Mouse (Mus musculus) thymus, postnatal 14 days (tissue): ENCODE measurements around the gene Slco3a1.

Source experiments
- DNase-seq: peaks from one replicate; pipeline ENCODE4 v3.0.0; 2021

The Slco3a1 gene

DNA sequence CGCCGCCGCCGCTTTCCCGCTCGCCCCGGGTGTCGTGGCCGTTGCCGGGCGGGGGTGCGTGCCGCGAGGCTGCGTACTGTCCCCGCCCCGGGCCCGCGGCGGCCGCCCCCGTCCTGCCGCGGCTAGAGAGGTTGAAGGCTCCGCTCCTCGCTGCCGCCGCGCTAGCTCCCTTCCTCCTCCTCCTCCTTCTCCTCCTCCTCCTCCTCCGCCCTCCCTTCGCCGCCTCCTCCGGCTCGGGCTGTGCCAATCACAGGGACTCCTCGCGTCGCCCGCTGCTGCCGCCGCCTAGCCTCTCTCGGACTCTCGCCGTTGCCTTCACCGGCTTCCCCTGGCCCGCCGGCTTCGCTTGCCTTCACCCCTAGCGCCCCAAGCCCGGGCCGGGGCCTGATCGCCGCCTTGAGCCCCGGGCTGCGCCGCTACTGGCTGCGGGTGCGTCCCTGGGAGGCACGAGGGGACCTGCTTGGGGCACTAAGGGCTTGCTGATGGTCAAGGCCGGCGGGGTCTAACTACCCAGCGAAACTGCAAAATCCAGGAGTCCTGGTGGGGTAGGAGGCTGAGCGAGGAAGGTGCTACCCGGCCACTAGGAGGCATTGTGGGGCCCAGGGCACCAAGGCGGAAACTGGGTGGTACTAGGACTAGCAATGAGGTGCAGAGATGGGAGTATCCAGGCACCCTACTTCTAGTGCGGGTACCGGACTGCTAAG is at the start of gene Slco3a1:
Slco3a1 (minus strand) TSS at position 173 of the 704 bp plus-strand sequence.
- DNase-seq = peak; percentile 86

DNA sequence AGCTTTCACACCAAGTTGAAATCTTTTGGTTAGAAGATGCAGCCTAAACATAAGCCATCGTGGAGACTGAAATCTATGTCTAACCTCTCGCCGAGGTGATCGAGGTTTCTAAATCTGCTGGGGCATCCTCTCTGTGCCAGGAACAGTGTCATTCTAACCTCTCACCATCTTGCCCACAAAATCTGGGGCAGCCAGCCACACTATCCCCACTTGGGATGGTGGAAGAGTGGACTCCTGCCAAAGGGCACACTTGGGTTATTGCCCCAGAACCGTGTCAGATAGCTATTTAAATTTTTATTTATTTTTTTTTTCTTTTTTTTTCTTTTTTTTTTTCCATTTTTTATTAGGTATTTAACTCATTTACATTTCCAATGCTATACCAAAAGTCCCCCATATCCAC is 46.4 kb upstream of the Slco3a1 start:
- DNase-seq = no peak

DNA sequence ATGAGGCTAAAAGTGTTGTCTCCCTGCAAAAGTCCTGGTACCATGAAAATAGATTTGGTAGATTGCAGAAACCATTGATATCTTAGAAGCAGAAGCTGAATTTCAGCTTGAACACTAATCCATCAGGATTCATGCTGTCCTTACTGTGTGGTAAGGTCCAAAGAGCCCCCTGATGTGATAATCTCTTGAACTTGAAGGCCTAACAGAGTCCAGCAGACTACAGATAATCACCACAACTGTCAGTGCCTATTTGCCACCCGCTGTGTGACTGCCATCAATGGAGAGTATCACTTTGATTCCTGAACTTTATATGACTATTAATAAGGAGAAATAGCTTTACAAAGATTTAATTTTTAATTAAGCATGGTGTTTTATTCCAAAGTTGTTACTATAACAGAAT is 24.8 kb upstream of the Slco3a1 start:
- no peak for DNase-seq

DNA sequence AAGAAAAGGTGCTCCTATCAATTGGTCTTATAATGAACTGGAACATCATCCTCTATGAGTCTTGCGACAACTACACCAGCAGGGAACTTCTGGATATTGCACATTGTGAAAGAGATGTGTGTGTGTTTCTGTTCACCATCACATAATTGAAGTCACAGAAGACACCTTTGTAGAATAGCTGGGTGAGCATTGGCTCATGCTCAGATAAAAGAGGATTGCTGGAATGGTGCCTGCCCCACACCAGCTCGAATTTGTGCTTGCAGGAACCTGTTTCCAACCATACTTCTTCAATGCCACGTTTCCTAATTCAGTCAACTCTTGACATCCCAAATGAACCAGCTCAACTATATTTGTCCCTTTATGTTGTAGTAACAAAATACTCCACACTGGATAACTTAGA is 21.1 kb upstream of the Slco3a1 start:
- no peak for DNase-seq

DNA sequence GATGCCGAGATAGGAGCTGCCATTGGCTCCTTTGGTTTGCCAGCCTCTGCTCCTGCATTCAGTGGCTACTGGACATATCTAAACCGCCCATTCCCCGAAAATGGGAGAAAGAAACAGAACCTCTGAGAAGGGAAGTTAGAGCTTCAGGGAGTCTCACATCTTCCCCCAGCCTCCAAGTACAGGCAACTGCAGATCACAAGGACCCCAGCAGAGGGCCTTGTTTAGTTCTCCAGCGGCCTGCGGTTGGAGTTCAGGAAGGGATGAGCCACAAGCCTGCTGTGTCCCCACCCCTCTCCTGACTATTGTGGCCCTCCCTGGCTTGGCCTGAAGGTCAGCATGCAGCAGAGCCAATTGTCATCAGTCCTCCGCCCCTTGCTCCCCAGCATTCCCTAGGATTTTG is 836 bp upstream of the Slco3a1 start:
- peak; percentile 70 for DNase-seq

DNA sequence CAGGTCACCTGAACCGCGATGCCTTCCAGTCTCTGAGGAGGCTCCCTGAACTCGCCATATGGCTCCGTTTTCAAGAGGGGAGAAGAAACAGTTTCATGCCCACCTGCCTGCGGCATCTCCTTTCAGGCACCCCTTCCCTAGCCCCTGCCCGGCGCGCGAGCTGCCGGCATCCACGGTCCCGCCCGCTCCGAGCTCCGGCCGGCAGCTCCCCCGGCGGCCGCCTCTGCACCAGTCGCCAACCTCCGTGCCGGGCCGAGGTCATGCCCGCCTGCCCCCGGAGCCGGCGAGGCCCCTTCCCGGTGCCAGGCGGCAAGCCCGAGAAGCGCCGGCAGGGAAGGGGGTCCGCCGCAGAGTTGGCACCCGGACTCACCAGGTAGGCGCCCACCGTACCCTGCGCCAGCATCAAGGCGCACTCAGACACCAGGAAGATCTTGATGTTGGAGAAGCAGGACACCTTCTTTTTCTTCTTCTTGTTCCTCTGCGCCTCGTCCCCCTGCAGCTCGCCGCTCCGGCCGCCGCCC is 479 bp downstream of the Slco3a1 start:
- DNase-seq = peak; percentile 65

DNA sequence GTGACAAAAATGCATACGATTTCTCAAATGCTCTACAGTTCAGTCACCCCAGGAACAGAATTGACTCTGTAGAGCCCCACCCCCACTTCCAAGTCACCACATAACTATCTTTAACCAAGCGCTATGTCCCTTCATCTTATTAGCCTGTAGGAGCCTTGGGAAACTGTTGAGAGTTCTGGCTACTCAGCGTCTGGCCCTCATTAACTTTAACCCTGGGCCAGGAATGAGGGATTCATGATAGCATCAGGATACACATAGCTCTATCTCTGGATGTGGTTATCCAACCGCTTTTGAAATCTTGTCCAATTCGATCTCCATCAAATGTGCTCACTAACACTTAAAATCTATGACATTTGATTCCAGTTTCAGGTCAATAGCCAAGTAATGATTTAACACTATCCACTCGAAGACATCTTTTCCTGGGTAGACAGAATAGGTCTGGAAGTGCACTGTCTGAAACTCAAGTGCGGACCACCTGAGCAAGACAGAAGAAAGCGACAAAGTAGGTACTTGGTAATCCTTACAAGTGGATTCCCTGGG is 1.4 kb downstream of the Slco3a1 start:
- DNase-seq = no peak

DNA sequence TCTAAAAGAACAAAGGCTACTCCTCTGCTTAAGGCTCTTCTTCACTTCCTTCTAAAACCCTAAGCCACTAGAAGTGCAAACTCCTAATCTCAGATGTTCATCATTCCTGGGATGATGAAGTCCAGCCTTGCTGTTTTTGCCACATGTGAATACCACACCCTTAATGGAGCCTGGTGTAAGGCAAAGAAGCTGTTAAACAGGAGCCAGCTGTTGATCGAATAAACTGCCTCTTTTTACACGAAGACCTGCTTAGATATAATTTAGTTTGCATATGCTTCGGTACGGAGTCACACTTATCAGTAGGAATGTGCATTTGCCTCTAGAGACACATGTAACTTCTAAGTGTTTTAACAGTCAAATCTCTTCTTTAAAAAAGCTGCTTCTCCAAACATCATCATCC is 2.0 kb downstream of the Slco3a1 start:
- no peak for DNase-seq

DNA sequence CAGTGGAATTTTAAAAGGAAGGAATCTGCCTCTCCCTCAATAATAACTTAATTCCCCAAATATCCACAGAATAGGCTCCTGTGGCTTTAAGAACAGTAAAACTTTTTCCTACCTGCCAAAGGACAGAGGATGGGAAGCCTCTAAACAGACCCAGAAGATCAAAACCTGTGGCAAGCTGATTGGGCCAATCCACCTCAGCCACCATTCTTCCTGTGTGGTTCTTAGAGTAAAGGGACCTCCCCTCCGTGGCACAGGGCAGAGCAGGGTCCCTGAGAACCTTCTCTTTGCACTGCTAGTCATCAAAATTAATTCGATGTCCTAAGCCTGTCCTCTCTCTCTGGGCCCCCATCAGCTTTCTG is 2.6 kb downstream of the Slco3a1 start:
- DNase-seq = peak; percentile 47

DNA sequence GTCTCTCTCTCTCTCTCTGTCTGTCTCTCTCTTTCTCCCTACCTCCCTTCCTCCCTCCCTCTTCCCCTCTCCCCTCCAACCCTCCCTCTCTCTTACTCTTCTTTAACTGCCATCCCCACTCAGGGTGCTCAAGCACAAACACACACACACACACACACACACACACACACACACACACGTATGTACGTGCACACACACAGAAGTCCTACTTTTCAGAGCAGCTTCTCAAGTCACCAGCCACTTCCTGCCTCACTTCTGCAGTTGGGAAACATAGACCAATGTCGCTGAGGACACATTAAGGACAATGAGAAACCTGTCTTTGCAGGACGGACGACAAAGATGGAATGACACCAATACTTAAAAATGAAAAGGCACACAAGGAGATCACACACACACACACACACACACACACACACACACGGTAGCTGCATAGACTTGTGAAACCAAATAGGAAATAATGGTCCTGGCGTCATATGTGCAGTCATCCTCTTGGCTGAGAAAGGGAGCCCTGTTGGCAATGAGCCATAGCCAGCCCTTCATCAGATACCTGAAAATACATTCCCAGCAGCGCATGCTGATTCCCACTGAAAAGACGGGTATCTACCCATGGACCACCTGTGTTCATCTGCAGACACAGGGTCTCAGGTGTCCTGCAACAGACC is 3.1 kb downstream of the Slco3a1 start:
- peak; percentile 70 for DNase-seq

DNA sequence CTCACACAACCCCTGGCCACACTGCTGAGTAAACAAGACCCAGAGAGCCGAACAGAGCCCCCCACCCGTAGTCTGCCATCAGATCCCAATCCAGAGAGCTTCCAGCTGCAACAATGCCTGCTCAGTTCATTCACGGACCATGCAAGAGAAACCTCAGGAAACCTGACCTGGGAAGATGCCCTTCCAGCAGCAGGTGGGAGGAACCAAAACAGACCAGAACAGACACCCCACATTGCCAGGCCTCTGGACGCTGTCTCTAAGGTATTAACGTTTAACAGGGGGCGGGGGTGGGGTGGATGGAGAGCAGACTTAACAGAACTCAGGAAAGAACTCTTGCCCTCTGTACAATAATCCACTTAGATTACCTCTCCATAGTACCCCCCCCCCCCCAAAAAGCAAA is 4.9 kb downstream of the Slco3a1 start:
- DNase-seq = no peak

DNA sequence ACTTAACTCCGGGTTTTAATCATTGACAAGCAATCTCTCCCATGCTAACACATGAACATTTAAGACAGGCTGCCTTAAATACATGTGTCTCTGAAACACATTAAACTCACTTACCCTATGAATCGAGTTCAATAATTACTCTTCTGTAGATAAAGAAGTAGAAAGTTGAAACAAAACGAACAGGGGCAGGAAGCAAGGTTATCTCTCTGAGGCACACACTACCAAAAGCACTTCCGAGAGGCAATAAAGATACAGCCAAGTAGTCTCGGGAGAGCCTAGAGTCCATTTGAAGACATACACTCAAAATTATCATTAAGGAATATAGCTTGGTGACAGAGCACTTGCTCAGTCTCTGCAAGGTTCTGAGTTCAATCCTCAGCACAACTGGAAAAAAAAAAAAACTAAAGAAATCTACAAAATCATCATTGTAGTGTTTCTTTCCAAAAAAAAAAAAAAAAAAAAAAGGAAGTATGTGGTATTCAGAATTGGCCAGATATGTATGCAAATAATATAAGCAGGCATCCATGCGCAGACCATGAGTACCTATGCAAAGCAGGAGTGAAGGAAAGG is 5.5 kb downstream of the Slco3a1 start:
- no peak for DNase-seq

DNA sequence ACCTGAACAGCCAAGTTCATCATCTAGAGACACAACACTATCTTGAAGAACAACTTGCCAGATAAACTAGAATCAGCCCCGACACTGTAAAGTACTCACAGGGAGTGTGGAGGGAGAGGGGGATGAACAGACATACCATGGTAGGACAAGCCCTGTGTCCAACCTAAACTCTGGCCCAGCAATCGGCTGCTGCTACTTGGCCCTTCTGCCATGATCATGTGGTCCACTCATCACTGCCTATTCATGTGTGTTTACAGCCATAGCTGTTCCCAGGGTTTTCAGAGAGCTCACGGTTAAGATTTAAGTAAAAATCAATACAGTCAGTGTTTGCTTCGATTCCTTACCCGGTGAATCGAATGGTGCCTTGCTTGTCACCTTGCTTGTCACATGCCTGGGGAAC is 7.9 kb downstream of the Slco3a1 start:
- no peak for DNase-seq

DNA sequence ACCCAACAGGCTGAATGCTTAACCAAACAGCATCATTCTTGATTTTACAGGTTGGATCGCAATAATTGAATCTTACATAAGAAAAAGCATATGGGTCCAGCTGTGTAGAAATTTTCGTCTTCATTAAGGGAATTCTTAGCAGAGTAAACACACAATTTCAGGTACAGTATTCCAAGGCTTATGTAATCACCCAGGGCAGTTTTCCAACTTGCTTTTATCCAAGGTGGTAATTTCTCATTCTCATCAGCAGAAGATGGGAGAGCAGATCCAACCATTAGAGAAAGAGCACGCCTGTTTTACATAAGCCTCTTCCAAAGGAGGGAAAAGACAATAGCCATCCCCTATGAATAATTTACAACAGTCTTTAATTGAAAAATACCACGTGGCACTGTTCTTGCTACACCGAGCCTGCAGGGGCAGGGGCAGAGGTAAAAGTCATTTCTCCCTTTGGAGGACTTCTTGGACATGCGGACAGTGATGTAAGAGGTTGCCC is 9.0 kb downstream of the Slco3a1 start:
- DNase-seq = no peak

DNA sequence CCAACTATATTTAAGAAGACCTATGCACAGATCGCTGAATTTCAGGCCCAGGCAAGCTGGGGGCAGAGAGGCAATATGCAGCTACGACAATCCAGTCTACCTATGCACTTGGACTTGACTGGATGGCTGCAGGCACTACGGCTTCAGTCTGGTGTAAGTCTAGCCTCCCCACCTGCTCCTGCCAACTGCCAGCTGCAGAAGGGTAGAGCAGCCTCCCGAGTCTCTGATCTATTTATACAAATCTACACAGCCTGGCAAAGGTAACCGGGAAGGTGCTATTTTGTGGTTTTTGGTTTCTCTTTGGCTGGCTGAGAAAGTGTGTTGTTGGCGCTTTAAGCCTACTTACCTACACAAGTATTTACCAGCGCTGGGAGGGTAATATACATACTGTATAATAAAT is 10.3 kb downstream of the Slco3a1 start:
- peak; percentile 83 for DNase-seq

DNA sequence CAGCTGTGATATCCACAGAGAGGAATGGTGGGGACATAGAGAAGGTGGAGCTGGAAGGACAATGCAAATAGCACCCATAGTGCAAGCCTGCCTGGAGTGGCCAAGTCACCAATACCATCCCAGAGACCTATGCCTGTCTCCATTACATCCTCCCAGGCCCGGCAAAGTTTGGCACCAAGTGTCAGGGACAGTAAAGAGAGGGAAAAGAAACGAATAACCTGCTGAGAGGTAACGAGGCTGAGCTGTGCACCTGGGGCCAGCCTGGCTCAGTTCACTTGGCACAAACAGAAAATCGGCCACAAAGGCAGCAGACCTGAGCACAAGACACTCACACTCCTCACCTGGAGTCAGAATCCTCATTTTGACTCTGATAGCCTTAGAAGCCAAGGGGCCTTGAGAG is 12.6 kb downstream of the Slco3a1 start:
- no peak for DNase-seq

DNA sequence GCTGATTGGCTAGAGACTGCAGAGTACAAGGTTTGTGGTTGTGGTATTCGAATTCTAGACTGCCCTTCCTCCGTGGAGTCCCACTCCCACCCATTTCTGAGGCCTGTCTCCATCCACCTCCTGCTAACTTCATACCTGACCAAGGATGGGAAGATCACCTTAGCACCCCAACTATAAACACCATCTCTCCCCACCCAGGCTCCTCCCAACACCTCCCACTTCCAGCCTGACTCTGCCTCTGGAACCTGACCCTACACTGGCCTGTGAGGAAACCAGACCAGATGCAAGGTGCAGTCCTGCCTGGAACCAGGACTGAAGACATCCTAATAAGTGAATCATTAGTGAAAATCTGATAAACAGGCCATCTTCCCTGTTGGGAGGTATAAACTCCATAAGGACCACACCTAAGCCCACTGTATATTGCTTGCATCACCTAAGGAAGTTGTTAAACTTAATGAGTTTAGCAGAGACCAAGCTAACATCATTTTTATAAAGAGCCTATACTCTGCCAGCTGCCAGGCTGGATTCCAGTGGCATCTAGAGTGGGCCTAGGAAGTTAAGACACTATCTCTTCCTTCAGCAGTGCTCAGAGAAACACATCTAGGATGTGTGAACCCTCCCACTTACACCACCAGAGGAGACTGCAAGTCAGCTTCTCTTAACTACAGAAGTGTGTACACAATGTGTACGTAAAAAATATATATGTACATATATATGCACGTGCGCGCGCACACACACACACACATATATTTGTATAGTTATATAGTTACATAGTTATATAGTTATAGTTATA is 13.5 kb downstream of the Slco3a1 start:
- DNase-seq = no peak

DNA sequence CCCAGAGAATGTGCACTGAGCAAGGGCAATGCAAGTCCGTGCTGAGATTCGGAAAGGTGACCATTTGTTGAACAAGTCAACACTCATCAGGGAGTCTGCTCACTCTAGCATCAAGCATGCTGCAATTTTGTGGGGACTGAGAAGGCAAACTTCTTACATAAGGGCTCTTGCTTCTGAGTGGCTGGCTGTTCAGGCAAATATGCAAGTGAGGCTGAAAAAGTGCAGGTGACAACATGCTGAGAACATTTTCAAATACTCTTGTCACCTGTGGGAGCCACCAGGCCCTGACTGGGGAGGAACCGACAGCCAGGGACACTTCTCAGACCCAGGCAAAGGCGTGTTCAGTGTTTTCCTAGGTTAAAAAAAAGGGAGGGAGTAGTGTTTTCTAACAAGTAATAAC is 18.4 kb downstream of the Slco3a1 start:
- no peak for DNase-seq

DNA sequence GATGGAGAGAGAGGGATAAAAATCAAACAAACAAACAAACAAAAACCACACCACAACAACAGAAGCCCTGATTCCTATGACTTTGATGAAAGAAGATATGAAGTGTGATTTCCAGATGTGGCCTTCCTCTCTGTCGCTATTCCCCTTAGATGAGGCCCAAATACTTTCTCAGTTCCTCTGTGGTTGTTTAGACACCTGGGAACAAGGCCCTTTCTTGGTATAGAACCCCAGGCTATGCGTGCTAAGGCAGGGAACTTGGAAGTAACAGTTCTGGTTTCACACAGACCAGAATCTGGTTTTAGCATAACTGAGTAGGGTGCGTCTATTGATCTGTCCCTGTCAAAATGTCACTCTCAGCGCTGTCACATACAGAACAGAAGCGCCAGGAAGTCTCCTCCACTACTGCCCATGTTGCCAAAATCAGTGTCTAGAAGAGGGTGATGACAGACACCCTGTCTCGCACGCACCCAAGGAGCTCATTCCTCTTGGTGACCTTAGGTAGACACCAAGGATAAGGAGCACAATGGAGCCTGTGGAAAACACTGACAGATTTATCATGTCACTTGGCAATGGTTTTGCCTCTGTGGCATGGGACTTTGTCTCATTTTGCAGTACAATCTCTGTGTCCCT is 23.0 kb downstream of the Slco3a1 start:
- DNase-seq = no peak

DNA sequence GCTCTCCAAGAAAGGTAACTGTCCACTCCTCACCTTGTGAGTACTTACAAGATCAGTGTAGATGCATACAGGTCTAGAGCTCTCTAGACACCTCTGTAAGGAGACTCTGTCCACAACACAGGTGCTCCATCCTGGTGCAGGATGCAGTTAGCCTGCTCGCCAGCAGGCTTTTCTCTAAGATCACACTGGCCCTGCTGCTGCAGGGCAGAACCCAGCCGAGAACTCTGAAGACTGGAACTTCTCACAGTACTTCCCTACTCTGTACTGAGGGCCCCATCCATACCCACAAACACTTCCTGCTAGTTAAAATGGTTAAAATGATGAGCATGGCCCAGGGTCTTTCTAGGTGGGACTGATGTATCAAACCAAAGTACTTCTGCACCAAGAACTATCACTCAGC is 24.7 kb downstream of the Slco3a1 start:
- peak; percentile 35 for DNase-seq

DNA sequence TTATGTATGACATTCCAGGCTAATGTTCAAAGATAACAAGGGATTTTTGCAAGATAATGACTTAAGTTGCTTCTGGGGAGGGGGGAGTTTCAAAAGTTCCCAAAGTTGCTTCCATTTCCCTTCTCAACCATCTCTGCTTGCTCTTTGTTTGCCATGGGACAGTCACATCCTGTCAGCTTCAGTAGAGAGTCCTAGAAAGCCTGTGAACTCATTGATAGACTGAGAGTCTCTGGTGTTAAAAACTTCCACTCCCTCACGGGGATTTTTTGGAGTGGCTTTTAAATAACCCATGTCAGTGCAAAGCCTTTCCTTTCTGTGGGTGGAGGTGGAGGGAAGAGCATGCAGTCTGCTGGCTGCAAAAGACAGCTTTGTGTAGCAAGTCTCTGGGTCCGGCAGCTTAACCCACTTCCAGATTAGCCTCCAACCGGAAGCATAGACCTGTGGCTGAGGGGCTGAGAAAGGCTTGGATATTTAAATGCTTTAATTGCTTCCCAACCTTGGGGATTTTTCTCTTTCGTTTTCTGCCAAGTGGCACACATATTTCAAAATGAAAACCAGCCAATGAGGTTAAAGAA is 25.3 kb downstream of the Slco3a1 start:
- no peak for DNase-seq

DNA sequence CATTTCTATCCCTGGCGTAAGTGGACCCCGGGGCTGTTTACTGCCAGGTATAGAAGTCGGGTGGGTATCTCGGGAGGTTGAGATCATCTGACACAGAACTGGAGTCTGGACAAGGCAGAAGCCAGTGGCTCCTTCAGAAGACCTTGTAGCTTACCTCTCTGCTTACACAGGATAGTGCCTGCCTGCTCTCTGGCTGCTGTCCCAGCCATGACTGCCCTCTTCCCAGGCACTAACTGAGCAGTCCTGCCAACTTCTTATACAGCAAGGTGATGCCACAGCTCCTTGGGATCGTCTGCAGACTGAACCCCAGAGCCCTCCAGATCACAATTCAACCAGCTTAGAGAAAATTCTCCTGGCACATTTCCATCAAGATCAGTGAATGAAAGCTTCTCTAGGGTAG is 26.4 kb downstream of the Slco3a1 start:
- DNase-seq = no peak
